Mouse (Mus musculus) CH12F3 (cell line): ENCODE results near the gene Tor1aip2.

Experiments
- in situ Hi-C: fragments of 300-500 bp; cut with MboI; formaldehyde crosslinking; loops from 2 replicates; pipeline ENCODE4 v1.14.3; 2020; ENCODE audit warnings: low sequenced_read_pairs

Tor1aip2 gene

DNA sequence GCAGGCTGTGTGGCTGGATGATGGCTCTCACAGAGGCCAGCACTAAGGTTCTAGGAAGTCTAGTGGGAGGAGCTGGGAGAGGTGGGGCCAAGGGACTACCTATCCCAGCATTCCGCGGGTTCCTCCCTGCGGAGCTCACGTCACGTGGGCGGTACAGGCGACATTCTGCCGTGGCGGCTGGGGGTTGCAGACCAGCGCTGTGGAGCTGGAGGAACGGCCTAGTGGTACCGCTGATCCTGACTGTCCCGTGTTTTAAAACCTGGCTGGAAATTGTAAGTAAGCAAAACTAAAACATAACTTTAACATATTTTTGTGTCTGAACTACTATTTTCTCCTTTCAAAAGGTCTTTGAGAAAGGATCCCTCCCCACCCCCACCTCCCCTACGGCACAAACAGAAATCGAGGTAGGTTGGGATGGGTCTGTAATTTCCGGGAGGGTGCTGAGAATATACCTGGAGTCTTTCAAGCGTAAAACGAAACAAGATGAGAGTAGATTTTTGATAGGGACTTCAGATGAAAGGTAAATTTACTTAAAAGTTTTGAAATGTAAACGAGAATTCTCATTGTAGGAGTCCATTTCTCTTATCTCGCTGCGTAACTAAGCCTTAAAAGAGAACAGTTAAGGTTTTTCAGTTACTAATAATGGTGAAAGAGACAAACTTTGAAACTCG lies 5.7 kb downstream of the Tor1aip2 start:
- in situ Hi-C loops = no loop called here

DNA sequence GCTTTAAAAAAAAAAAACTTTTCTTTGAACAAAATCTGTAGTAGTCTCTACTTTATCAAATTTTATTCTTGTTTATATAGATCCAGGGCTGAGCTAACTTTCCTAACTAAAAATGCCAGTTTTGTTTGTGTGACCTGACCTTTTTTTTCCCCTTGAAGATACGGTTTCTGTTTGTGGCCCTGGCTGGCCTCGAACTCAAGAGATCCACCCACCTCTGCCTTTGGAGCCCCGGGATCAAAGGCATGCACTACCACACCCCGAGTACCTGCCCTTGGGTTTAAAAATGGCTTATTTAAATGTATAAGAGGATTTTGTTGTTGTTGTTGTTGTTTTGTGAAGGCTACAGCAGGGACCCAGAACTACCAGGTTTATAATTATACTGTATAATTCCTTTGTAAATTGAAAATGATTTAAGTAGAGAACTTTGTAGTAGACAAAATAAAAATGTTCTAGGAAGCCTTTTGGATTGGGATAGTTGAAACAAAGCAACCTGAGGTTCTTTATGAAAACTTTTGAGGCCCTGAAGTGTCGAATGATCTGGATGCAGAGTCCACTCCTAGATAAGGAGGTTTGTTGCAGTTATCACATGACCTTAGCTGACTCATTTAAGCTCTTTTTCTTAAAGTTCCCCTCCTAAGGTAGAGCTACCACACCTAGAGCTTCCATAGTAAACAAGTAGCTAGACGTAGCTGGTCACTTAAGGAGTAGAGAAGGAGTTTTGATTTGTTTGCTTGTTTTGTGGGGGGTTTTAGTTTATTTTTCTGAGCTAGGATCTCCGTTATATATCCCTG lies 6.4 kb downstream of the Tor1aip2 start:
- in situ Hi-C loops = no loop called here

GRCm38 (mm10) chr1:156042481-156042880 lies 7.3 kb downstream of the Tor1aip2 start:
- in situ Hi-C loops = no loop called here

DNA sequence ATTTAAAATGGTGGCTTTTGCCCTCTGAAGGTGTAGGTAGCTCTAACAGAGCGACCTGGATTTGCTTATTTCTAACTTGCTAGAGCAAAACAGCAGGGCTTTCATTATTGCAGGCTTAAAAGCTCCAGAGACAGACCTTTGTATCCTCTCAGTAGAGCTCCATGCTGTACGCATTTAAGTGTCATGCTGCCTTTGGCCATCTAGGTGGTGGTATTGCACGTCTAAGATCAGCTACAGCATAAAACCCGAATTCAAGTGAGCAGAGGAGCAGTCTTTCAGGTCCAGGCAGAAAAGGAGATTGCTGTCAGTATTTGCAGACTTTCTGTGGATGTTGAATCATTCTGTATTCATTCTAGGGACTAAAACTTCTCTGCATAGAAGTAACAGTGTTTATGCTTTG lies 7.8 kb downstream of the Tor1aip2 start:
- in situ Hi-C loops = no loop called here

DNA sequence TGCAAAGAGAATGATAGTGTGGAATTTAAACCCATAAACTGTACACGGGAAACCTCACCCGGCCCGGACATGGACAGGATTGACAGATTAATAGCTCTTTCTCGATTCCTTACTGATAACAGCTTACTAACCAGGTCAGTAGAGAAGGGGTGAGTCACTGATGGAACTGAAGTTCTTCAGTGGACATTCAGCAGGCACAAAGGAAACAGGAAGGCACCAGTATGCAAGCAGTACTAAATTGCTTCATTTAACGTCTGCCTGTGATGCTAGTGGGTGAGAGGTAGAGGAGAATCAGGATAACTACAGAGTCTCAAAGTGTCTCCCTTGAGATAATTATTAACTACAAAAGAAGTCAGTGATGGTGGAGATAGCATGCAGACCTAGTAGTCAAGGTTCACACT lies 9.0 kb downstream of the Tor1aip2 start:
- in situ Hi-C loops = no loop called here

DNA sequence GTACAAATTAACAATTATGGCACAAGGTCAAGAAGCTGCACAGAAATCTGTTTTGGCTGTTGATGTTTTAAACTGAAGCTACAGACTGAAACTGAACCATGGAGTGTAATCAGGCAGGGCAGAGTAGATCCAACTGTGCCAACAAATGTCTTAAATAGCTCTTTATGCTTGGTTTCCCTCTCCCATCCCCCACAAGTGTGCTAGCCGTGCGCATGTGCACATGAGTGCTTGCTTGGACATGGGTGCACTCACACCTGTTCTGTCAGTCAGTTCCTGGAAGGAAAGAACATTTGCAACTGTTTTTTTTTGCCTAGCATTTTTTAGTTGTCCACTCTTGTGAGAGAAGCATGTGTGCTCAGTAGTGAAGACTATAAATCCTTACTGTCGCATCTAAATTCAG lies 11.5 kb downstream of the Tor1aip2 start:
- in situ Hi-C loops = no loop called here

DNA sequence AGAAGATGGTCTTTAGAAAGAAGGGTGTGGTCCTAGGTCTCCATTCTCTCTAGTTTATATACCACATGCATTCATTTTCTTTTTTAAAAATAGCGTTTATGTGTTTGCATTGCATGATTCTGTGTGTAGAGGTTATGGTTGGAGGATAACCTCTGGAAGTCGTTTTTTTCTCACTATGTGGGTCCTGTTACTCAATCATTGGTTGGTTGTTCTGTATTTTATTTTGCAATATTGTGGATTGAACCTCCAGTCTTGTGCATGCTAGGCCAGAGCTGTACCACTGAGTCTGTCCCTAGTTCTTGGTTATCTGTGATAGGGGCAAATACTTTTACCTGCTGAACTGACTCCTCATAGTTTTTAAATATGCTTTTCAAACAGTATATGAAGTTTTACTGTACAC lies 23.0 kb downstream of the Tor1aip2 start:
- in situ Hi-C loops = no loop called here

GRCm38 (mm10) chr1:156062193-156062592 lies 27.0 kb downstream of the Tor1aip2 start:
- in situ Hi-C loops = no loop called here

- in situ Hi-C loops = no loop called here
Observed at GRCm38 (mm10) chr1:156066133-156066532, 30.9 kb downstream of the Tor1aip2 start.

GRCm38 (mm10) chr1:156070106-156070505 lies 34.9 kb downstream of the Tor1aip2 start:
- in situ Hi-C loops = no loop called here

DNA sequence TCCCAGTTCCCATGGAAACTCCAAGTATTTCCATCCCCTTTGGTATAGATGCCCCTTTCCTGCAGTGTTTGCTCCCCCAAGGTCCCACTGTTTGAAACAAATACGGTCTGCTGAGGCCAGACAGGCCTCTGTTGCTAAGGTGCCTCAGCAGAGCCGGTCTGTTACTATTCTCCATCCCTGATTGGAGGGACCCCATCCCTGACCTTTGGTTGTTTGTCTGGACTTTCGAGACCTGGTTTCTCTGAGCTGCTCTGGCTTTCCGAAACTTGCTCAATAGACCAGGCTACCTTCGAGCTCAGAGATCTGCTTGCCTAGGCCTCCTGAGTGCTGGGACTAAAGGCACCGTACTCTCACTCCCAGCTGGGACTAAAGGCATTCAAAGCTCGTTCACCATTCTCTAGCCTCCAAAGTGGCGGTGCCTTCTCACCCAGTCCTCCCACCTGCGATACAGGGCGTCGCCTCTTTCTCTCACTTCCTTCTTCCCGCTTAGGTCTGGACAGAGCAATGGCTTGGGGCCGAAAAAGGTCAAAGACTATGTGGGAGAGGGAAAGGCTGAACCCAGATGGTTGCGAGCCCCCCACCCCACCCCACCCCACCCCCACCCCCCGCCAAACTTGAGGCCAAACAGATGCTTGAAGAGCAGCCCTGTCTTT lies 38.1 kb downstream of the Tor1aip2 start:
- in situ Hi-C loops = no loop called here

DNA sequence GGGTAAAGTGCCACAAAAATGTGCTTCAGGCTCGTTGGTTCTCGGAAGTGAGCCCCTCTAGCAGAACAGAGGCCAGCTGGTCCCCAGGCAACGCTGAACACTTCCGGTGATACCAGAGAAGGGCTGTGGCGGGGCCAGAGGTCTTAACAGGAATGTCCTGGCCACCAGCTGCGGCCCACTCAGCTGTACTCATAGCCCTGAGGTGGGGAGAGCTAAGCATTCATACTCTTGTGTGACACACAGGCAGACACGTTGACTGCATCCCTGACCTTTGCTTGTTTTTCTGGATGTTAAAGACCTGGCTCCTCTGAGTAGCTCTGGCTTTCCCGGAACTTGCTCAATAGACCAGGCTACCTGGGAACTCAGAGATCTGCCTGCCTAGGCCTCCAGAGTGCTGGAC lies 39.4 kb downstream of the Tor1aip2 start:
- in situ Hi-C loops = no loop called here

- in situ Hi-C loops = no loop called here
Observed at GRCm38 (mm10) chr1:156076474-156076873, 41.3 kb downstream of the Tor1aip2 start.

DNA sequence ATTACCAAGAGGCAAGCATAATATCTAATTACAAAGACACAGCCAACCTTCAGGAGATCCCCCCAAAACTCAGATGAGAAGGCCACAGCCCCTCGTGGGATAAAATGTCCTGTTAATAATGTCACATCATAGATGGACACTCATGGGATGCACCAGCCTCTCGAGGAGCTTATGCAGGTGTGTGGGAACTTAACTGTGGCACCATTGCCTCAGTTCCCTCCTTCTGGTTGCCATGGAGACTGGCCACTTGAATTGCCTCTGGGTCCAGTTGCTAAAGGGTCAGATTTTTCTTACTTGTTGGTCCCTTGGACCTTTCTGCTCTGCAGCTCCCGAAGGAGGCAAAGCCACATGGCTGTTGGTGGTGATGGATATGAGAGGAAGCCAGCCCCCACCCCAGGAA lies 42.5 kb downstream of the Tor1aip2 start:
- in situ Hi-C loops = no loop called here

DNA sequence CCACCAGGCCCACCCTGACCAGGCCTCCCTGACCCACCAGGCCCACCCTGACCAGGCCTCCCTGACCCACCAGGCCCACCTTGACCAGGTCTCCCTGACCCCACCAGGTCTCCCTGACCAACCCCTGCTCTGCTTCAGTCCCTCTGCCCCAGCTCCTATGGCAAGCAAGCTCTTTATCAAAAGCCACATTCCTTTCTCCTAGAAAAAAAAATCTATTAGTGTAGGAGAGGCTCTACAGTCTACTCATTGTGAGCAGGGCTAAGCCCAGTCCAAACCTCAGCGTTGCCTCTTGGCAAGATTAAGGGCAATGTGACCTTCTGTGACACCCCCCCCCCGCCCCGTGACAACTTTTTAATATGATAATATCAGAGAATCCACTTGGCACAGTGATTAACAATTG lies 49.4 kb downstream of the Tor1aip2 start:
- in situ Hi-C loops = no loop called here

- in situ Hi-C loops = no loop called here
Observed at GRCm38 (mm10) chr1:156085770-156086169, 50.6 kb downstream of the Tor1aip2 start.

DNA sequence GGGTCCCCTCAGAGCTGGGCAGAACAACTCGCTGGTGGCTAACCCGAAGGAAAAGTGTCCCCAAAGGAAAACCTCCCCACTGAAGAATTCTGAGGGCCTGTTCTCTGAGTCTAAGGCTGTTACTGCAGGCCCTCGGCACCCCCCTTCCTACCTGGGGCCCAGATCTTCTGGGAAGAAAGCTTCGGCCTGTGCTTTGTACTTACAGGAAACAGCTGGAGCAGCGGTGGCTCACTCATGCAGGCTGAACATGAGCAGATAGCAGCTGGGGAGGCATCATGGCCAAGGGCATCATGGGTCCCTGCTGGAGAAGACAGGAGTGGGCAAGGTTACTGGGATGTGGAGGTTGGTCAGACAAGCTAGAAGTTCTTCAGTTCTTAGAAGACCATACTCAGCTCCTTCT lies 52.4 kb downstream of the Tor1aip2 start:
- in situ Hi-C loops = no loop called here

DNA sequence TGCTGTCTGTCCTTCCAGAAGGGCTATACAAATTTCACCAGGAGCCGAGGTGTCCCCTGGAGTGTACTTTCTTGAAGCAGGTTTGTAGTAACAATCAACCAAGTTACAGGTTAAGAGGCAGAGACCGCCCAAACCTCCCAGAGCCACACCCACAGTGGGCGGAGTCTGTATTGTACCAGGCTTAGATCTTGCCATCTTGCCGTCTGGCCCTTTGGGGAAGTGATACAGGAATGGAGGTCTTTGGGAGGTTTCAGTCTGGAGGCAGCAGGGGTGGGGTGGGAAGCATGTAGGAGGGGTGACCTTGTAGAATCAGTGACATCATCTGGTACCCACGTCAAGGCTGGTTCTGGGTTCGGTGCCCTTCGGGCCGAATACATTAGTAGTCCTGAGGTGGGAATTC lies 54.4 kb downstream of the Tor1aip2 start:
- in situ Hi-C loops = no loop called here

DNA sequence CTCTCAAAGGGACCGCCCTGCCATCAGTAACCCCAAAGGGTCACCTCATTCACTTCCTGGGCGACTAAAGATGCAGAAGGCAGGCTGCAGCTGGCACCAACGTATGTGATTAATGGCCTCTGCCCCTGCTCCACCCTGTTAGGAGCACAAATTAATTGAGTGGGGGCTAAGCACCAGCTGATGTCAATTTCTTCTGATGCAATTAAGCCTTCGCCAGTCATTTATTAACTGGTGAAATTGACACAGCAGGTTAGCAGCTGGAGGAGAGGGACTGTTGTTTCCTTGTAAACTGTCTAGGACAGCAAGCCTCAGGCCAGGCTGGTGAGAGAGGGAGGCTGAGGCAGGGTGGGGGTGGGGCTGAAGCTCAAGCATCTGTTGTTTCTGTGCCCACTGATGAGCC lies 54.8 kb downstream of the Tor1aip2 start:
- in situ Hi-C loops = no loop called here

- in situ Hi-C loops = no loop called here
Observed at GRCm38 (mm10) chr1:156091811-156092210, 56.6 kb downstream of the Tor1aip2 start.

- in situ Hi-C loops = no loop called here
Observed at GRCm38 (mm10) chr1:156103763-156104162, 68.6 kb downstream of the Tor1aip2 start.

- in situ Hi-C loops = no loop called here
Observed at GRCm38 (mm10) chr1:156105381-156105780, 70.2 kb downstream of the Tor1aip2 start.
